Mouse (Mus musculus) activated CD4-positive, CD25-positive, alpha-beta regulatory T cell, adult 9 weeks (primary cell): Measurements from ENCODE around the gene Shisal2b. TPM values are rescaled to one million over a fixed set of nuclear protein-coding genes. Genes with fewer than 3 reads are reported as not detected.

ENCODE experiments used
- polyA plus RNA-seq: library from polyadenylated mRNA; unstranded; fragments of 100-300 nt; shearing (Covaris generic); gene quantifications from one replicate; pipeline ENCODE4 v1.2.1, GENCODE M21; 2017

The Shisal2b gene
- 0.56 TPM for polyA plus RNA-seq

GRCm38 (mm10) chr13:104863127-104863979, at the start of gene Shisal2b:
Gene Shisal2b, minus strand, starts transcription at chr13:104863893.

GRCm38 (mm10) chr13:104816635-104817571, 46.8 kb downstream of the Shisal2b start, which contains the start of gene Cwc27:
Gene Cwc27, minus strand, starts transcription at chr13:104817142.

Other genes with a start within 250 kb of the Shisal2b start
- gene Srek1ip1, start 71.4 kb downstream of the Shisal2b start, polyA plus RNA-seq, result 13.0 TPM
- 28.1 TPM for gene Cwc27, start 46.8 kb downstream of the Shisal2b start, polyA plus RNA-seq
- not detected for gene Rgs7bp, start 191.0 kb upstream of the Shisal2b start, polyA plus RNA-seq
- gene 4933425L06Rik, start 218.2 kb upstream of the Shisal2b start, polyA plus RNA-seq, result not detected